Mouse (Mus musculus) myocyte (in vitro differentiated cells): ENCODE results near the gene Cobl.

ENCODE experiments used
- CEBPB ChIP-seq: IDR thresholded peaks from 2 replicates; pipeline ENCODE4 v1.6.1; 2011; ENCODE audit warnings: mild to moderate bottlenecking, moderate library complexity; ENCODE audit not compliant: poor library complexity, insufficient read depth, severe bottlenecking
- E2F4 ChIP-seq: IDR thresholded peaks from one replicate; pipeline ENCODE4 v1.6.1; 2011; ENCODE audit warnings: mild to moderate bottlenecking, control low read depth, moderate library complexity; ENCODE audit not compliant: insufficient read depth
- MAX ChIP-seq: IDR thresholded peaks from one replicate; pipeline ENCODE4 v1.6.1; 2011; ENCODE audit warnings: low read depth, mild to moderate bottlenecking, control low read depth
- MYOD1 ChIP-seq, 3 experiments: IDR thresholded peaks; one replicate each; pipeline ENCODE4 v1.6.1; 2011; ENCODE audit warnings: control low read depth in 2 of 3, low read depth in 2 of 3, mild to moderate bottlenecking in 2 of 3, moderate library complexity in 1 of 3; ENCODE audit not compliant: insufficient read length in 2 of 3, control insufficient read depth in 1 of 3
- POLR2A ChIP-seq: IDR thresholded peaks from one replicate; pipeline ENCODE4 v1.6.1; 2011; ENCODE audit warnings: low read depth, mild to moderate bottlenecking, control low read depth, moderate library complexity; ENCODE audit not compliant: insufficient read length
- POLR2AphosphoS2 ChIP-seq: IDR thresholded peaks from one replicate; pipeline ENCODE4 v1.6.1; 2011; ENCODE audit warnings: low read depth, control low read depth; ENCODE audit not compliant: insufficient read length
- REST ChIP-seq: IDR thresholded peaks from one replicate; pipeline ENCODE4 v1.6.1; 2011; ENCODE audit warnings: mild to moderate bottlenecking, control low read depth, moderate library complexity; ENCODE audit not compliant: insufficient read depth, insufficient read length
- TCF12 ChIP-seq: IDR thresholded peaks from one replicate; pipeline ENCODE4 v1.6.1; 2011; ENCODE audit warnings: mild to moderate bottlenecking, control low read depth; ENCODE audit not compliant: poor library complexity, insufficient read depth, severe bottlenecking
- TCF3 ChIP-seq: IDR thresholded peaks from one replicate; pipeline ENCODE4 v1.6.1; 2011; ENCODE audit warnings: low read depth, control low read depth; ENCODE audit not compliant: insufficient read length
- USF1 ChIP-seq: IDR thresholded peaks from one replicate; pipeline ENCODE4 v1.6.1; 2011; ENCODE audit warnings: low read depth, mild to moderate bottlenecking, control low read depth, moderate library complexity

DNA sequence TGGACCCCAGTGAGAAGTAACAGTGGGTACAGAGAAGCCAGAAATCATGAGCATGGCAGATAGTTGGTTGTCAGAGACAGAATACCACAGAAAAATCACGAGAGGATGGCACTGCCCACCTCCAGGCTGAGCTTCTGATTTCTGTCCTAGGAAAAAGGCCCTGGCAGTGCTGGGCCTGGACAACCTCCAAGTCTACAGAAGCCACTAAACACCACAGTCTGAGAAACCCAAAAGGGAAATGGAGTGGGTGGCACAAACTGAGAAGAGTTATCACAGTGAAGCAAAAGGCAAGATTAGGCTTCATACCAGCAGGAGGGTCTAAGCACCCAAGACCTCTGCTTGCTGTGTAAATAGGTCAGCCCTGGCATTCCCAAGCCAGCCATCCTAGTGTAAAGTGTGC lies 1.8 kb upstream of the Cobl start:
- no peak for TF ChIP-seq POLR2A
- TF ChIP-seq MAX = no peak
- TF ChIP-seq USF1 = no peak
- TF ChIP-seq E2F4 = no peak
- TF ChIP-seq CEBPB = no peak
- TF ChIP-seq POLR2AphosphoS2 = no peak
- no peak for TF ChIP-seq REST
- no peak for TF ChIP-seq MYOD1 (IDR thresholded peaks at IDR 0.05; ENCODE audit: control insufficient read depth in 1 of 3, insufficient read length in 2 of 3, low read depth in 2 of 3)
- TF ChIP-seq TCF3 = no peak
- no peak for TF ChIP-seq TCF12
